Mouse (Mus musculus) ovary, postnatal 14 days (tissue): ENCODE measurements around the gene Zc3h6.

Source experiments
- DNase-seq: peaks from one replicate; pipeline ENCODE4 v3.0.0; 2022; ENCODE audit warnings: low spot score

The Zc3h6 gene

DNA sequence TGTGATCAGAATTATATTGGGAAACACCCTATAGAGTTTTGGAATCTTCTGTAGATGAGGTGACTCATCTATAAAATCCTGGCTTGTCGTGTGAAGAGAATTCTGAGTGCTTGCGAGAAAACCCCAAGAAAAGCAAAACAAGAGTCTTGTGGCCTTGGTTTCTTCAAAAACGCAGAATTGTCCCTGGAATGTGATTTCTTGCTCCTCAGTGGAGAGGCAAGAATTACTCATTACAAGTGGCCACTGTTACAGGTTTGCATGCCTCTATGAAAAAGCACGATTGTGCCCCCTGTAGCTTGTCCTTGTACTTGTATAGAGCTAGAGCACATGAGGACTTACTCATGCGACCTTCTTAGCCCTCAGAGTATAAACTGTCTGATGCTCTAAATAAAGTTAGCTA lies 68.2 kb downstream of the Zc3h6 start:
- DNase-seq, result no peak

DNA sequence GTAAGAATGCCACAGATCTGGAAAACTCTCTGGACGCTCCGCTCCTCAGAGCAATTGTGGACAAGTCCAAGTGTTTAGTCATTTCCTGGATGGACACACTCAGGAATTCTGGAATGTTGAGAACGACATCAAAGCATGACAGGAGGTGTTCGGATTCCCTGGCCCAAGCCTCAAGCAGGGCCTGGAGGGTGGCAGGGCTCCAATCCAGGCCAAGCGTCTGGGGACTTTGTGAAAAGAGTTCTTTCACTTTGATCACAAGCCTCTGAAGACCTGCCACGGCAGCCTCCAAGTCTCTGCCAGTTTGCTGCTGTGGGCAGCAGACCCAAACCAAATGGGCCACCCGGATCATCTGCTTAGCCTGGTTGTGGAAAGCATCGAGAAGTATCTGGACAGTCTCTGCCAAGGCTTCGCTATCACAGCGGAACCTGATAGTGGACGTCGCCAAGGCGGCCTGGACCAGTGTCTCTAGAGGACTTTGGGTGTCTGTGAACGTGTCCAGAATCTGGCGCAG lies 71.3 kb downstream of the Zc3h6 start:
- no peak for DNase-seq

DNA sequence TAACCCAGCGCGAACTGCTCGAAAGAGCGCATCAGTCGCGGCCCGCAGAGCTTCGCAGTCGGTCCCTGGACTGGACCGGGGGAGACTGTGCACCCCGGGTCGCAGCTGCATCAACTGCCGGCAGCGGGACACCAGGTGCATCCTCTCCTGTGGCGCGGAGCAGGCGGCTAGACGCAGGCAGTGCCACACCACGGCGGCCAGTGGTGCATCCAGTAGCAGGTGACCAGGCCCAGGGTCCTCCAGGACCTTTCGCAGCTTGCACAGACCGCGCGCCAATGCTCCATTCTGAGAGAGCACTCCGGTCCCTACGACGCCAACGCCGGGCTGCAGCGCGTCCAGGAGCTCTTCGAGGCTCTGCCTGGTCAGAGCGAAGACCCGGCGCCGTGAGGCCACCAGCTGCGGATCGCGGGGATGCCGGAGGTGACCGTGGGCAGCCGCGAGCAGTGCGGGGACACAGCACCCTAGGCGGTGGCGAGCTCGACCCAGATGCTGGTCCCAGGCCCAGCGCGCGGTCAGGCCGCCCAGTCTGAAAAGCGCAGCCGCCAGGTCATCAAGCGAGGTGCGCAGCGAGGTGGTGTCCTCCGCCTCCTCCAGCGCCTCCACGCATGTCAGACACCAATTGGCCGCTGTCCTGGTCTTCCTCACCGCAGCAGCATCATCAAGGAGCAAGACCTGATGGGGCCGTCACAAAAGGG lies 71.9 kb downstream of the Zc3h6 start:
- no peak for DNase-seq

DNA sequence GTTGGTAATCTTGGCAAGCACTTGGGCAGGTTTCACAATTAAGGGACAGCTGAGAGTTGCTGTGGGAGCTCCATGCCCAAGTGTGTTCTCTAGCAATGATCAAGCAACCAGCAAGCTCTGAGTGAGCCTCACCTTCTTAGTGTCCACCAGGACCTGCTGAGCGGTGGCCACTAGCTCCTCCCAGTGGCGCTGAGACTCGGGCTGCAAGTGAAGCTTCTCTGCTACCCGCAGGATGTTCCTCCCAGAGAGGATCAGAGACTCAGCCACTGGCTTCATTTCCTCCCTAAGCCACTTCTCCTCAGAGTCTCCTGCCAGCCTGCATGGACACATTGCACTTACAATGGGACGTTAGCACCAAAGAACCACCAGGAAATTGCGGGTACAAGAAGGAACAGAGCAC lies 73.4 kb downstream of the Zc3h6 start:
- no peak for DNase-seq

DNA sequence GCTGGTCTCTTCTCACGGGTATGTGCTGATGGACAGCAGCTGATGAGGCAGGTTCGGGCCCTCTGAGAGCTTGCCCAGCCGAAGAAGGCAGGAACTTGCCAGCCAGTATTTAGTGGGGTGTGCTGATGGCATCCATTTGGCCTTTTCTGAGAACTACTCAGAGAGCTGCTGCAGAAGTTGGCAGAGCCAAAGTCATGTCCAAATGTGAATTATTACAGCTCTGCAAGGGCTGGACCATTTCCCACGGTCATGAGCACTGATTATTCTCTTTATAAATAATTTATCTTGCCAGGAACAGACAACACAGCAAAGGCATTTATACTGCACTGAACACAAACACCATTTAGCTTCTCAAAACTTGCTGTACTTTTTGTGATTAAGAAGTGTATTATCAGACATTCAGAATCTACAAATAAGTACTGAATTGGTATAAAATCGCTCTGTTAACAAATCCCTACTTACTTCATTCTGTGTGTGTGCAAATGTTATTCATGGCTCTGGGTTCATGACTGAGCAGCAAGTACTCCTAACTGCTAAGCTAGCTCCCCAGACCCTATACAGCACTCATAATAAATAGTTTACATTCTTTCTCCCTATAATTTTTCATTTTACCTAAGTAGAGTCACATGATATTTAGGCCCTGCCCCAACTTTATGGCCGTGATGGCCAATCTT lies 79.1 kb downstream of the Zc3h6 start:
- DNase-seq, result peak; percentile 34

DNA sequence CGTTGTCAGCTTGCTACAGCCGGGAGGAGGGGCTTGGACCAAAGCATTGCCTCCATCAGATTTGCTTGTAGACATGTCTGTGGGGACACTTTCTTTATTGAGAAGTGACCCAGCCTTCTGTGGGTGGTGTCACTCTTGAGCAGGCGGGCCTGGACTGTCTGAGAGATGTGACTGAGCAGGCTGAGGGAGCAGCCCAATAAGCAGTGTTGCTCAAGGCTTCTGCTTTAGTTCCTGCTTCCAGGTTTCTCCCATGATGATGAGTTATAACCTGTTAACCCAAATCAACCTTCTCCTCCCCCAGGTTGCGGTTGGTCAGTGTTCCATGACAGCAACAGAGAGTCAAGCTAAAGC lies 79.6 kb downstream of the Zc3h6 start:
- no peak for DNase-seq

DNA sequence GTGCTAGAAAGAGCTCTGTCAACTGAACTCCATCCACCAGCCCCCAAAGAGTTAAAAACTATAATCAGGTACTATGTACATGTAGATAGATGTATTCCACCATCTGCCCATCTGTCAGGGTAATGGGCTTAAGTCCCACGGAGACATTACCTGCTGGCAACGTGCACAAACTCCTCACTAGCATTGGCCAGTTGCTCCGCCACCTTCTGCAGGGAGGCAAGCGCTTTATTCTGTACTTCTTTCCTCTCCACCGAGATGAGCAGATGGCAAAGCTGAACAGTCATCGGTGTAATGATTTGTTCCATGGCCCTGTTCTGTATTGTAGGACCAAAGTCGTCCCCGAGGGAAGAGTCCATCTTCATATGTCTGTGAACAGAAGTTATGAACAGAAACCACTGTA lies 80.6 kb downstream of the Zc3h6 start, which contains the start of gene Vinac1:
Vinac1 (minus strand) TSS at position 362 of the 400 bp plus-strand sequence.
- DNase-seq, result no peak

DNA sequence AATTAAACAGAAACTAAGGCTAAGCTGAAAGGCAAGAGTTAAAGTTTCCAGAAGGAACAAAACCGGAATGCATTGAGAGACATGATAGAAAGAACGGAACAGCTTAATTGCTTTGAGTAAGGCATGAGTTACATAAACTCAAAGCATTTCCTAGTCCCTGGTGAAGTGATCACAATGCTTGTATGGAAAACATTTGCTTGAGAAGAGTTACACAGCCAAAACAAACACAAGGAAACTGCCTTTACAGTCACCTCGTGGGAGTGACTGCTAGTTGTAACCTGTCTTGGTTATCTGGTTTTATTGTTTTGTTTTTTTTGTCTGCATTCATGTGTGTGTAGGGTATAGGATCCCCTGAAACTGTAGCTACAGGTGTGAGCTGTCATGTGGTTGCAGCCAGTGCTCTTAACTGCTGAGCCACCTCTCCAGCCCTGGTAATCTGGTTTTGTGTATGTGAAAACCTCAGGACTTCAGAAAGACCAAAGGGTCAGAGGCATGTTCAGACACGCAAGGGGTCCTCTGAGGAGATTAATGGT lies 85.3 kb downstream of the Zc3h6 start:
- DNase-seq, result no peak

DNA sequence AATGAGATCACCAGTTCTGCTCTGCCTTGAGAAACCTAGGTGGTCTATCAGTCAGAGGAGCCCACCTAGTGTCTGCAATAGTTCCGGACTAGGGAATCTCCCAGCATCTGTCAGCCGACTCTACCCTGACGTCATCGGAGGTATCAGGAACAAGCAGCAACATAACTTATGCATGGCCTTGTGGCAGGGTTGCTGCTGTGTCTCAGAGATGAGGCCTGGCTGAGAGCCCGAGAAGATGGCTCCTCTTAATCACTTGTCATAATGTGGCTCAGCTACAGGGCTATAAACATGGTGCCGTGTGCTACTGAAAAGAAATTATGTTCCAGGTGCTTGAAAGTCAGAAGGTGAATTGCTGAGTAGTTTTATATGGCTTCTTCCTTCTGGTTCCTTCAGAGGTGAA lies 88.5 kb downstream of the Zc3h6 start:
- DNase-seq, result no peak

DNA sequence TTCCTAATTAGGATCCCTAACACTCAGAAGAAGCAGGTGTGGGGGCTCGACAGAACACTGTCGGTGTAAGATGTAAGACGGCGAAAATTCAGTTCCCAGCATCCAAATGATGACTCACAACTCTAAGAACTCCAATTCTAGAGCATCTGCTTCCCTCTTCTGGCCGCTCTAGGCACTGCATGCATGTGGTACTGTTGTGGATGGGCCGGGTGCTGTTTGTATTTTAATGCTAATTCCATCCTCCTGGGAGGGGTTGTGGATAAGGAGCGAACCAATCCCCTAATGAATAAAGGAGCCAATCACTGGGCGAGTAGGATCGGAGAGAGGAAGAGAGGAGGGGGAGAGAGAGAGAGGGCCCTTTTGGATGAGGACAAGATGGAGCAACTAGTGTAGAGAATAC lies 89.4 kb downstream of the Zc3h6 start:
- no peak for DNase-seq

DNA sequence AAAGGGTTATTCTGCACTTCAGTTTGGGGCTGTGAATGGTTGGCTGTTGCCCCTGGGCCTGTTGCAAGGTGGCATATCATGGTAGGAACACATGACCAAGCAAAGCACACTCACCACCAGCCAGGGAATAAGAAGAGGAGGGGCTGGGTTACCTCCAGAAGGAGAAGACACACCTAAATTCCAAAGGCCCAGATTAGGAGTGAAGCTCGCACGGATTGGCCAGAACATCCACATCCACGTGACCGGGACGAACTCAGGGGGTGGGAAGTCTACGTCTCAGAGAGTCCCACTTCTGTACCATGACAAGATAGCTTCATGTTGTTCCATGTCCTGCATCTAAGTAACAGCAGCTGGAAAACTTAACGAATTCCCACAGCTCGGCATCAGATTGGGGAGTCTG lies 90.1 kb downstream of the Zc3h6 start:
- no peak for DNase-seq

DNA sequence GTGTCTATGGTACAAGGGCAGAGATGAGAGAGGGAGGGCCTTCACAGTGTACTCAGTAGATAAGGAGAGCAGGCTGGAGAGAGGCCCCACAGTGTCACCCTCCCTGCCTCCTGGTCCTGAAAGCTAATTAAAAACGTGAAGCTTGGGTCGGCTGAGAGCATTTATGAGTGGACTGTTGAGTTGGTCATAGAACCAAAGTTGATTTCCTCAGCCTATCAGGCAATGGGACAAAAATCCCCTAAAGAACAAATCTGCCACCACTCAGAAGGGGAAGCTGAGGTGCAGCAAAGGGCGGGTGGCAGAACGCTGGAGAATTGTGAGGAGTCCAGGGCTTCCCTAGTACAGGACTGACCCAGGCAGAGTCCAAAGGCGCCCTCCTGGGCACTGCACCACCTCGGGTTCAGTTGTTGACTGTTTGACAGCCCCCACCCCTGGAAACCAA lies 90.7 kb downstream of the Zc3h6 start:
- no peak for DNase-seq

DNA sequence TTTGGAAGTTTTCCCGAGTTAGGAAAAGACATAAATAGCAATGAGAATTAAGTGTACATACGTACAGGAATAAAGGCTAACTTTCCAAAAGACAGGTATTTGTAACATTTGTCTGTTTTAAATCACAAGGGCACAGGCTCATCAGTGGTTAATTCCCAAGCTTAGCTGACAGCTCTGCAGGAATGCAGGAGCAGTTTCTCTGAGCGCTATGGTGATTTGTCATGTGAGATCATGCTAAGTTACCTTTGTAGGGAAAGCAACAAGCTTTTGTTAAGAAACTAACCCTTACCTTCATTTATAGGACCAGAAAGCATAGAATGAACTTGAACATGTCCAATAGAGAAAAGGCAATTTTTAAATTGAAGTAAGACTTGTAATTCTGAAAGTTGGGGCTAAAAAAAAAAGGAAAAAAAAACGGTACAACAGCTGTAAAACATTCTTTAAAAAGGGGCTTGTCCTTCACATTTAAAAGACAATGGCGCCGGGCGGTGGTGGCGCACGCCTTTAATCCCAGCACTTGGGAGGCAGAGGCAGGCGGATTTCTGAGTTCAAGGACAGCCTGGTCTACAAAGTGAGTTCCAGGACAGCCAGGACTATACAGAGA lies 94.4 kb downstream of the Zc3h6 start:
- DNase-seq, result no peak

DNA sequence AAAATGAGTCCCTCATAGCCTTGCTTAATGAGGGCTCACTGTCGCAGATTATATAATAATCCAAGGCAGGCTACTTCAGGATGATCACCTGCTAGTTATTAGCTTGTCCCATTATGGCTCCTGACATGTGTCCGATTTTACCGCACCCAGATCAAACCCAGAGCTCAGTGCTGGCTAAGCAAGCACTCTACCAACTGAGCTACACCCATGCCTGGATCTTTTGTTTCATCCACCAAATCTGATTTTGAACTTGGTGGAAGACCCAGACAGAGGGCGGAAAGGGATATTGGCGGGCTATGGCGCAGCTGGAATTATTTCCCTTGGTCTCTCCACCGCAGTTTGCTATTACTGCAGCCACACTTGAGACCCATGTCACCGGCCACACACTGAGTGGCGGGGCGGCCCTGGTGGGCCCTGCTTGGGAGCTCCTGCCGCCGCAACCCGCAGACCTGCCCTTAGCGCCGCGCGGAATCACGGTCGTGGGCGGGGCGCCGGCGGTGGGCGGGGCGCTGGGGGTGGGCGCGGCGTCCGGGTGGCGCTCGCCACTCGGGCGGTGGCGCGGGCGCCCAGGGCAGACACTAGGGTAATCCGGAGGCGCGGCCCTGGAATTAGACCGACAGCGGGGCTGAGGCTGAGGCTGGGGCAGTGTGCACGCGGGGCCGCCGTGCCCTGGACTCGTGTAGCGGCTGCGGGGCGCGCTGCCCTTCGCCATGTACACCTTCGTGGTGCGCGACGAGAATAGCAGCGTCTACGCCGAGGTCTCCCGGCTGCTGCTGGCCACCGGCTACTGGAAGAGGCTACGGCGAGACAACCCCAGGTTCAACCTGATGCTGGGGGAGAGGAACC lies 98.5 kb downstream of the Zc3h6 start, which contains the start of gene Ttl:
Ttl (plus strand) TSS at position 506 of the 846 bp plus-strand sequence.
- DNase-seq, result peak; percentile 74

DNA sequence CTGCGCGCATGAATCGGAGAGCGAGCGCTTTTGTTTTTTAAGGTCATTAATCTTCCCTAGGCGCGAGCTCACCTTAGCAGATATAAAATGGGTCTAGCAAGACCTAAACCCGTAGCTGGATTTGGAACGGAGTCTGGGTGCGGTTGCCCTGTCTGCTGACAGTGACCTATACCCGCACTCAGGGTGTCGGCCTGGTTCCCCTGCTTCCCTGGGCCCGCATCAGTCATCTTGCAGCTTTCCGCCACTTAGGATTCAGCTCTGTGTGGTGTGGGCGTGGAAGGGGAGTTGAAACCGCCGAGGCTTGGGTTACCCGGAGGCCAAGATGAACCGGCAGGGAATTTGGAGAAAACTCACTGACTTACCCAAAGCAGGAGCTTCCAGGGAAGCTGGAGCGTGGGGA lies 99.1 kb downstream of the Zc3h6 start:
- no peak for DNase-seq
